Mouse (Mus musculus) left cerebral cortex, adult 6 months (tissue): ENCODE data around the gene Olfr722. TPM values are rescaled to one million over a fixed set of nuclear protein-coding genes. Genes with fewer than 3 reads are reported as not detected.

Experiments used
- long read RNA-seq, 2 experiments: library from polyadenylated mRNA; unstranded; transcript quantifications; one replicate each; pipeline ENCODE4 v2.0.0; 2019 to 2020
- polyA plus RNA-seq: library from polyadenylated mRNA; unstranded; fragments of <200 nt; fragmentation: Nextera tagmentation; gene quantifications from 2 replicates; pipeline ENCODE4 v1.2.3, GENCODE M21; 2021

The Olfr722 gene
- not detected in 2 replicates for polyA plus RNA-seq
- long read RNA-seq, experiment 1 = 0 reads
- long read RNA-seq, experiment 2 = 0 reads

DNA sequence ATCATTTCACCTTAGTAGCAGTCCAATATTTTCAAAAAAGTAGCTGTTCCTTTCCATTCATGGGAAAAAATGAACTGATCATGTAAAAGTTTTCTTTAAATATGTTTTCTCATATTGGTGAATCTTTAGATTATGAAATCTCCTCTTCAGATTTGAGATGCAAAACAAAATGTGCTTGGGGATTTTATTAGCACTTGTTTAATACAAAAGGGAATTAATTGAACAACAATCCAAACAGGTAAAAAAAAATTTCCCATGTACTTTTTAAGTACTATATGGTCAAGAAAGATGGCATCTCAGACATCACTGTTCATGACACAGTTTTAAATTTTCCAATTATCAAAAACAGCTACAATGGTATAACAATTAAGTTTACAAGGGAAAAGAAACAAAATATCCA lies at the start of gene Olfr722:
Olfr722 (minus strand) TSS at position 101 of the 400 bp plus-strand sequence.

DNA sequence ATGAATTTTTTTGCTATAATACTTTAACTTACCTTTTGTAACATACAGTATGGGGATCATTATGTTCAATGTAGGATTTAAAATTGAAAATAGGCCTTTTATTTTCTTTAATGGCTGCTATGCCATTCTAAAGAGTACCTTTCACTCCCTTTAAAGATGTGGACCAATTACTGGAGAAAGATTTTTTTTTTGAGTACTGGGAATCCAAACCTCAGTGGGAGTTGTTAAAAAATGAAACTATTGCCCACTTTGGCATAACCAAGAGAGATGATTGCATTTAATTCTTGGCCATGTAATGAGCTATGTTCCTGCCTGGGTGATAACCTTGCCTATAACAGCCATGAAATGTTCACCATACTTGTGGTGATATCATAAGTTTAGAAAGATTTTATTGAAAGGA lies 29.9 kb upstream of the Olfr722 start, which contains the start of gene Olfr723:
Olfr723 (minus strand) TSS at position 101 of the 400 bp plus-strand sequence.

Other genes starting within 250 kb of the Olfr722 start
- gene Armh4, start 118.6 kb downstream of the Olfr722 start, polyA plus RNA-seq = 10.3 and 14.8 TPM in 2 replicates
- not detected in 2 replicates for gene Olfr723, start 29.8 kb upstream of the Olfr722 start, polyA plus RNA-seq
- not detected in 2 replicates for gene Olfr724, start 61.3 kb upstream of the Olfr722 start, polyA plus RNA-seq
- gene Olfr725, start 138.4 kb upstream of the Olfr722 start, polyA plus RNA-seq = not detected in 2 replicates
- not detected in 2 replicates for gene Olfr726, start 189.0 kb upstream of the Olfr722 start, polyA plus RNA-seq
- not detected in 2 replicates for gene Olfr727, start 221.2 kb upstream of the Olfr722 start, polyA plus RNA-seq
- gene Olfr728, start 240.7 kb upstream of the Olfr722 start, polyA plus RNA-seq = not detected in 2 replicates